Mouse (Mus musculus) intestine, embryonic 14.5 days (tissue): ENCODE data around the gene Cdk2. TPM values are rescaled to one million over a fixed set of nuclear protein-coding genes. Genes with fewer than 3 reads are reported as not detected.
"Not testable (repeated sequence)": the region's sequence is repeated elsewhere in the genome, so short reads cannot be mapped to it uniquely, and the experiment has no call there.

Experiments used
- ATAC-seq: fragments of 200-750 bp; cut with Nextera tagmentation; replicated peaks from 2 replicates; pipeline ENCODE4 v1.8.0; 2017; ENCODE audit warnings: low read depth, moderate number of reproducible peaks, moderate TSS enrichment, moderate library complexity; ENCODE audit not compliant: low FRiP score, low TSS enrichment
- DNase-seq: peaks from one replicate; pipeline ENCODE4 v3.0.0-alpha.2; 2018; ENCODE audit warnings: low spot score
- H3K27ac ChIP-seq: fragments of 300-500 bp; sonication (generic); 2 replicates; pipeline ENCODE4 v1.5.1; 2014; ENCODE audit warnings: low read depth, mild to moderate bottlenecking, control low read depth
- H3K27me3 ChIP-seq: fragments of 300-500 bp; sonication (generic); replicated peaks from 2 replicates; pipeline ENCODE4 v1.6.1; 2014; ENCODE audit warnings: low read length, control low read depth; ENCODE audit not compliant: control insufficient read depth, insufficient read depth
- H3K36me3 ChIP-seq: fragments of 300-500 bp; sonication (generic); 2 replicates; pipeline ENCODE4 v1.6.1; 2014; ENCODE audit warnings: low read length, control low read depth; ENCODE audit not compliant: control insufficient read depth, insufficient read depth
- H3K4me1 ChIP-seq: fragments of 300-500 bp; sonication (generic); replicated peaks from 2 replicates; pipeline ENCODE4 v1.6.1; 2014; ENCODE audit warnings: low read length, control low read depth, mixed read lengths; ENCODE audit not compliant: control insufficient read depth, insufficient read depth
- H3K4me2 ChIP-seq: fragments of 300-500 bp; sonication (generic); 2 replicates; pipeline ENCODE4 v1.6.1; 2014; ENCODE audit warnings: low read length
- H3K4me3 ChIP-seq: fragments of 300-500 bp; sonication (generic); 2 replicates; pipeline ENCODE4 v1.5.1; 2014; ENCODE audit warnings: low read depth, low read length, control low read depth, mixed read lengths
- H3K9ac ChIP-seq: fragments of 300-500 bp; sonication (generic); 2 replicates; pipeline ENCODE4 v1.6.1; 2014; ENCODE audit warnings: mild to moderate bottlenecking, low read length
- H3K9me3 ChIP-seq: fragments of 300-500 bp; sonication (generic); 2 replicates; pipeline ENCODE4 v1.6.1; 2016; ENCODE audit warnings: low read length, control low read depth; ENCODE audit not compliant: control insufficient read depth
- WGBS: fragments of 180-500 bp; shearing (Covaris S2); extraction: QIAGEN DNeasy Blood & Tissue Kit; methylation state at CpG from one replicate; pipeline ENCODE4 v1.1.7; 2014; 5-methylcytosine and 5-hydroxymethylcytosine counted together
- polyA plus RNA-seq: library from polyadenylated mRNA; unstranded; fragments of >200 nt; fragmentation: Nextera tagmentation; extraction: Ambion mirVana; gene quantifications from 2 replicates; pipeline ENCODE4 v1.2.1, GENCODE M21; 2014

Gene Cdk2
- polyA plus RNA-seq, 1 experiment from 2014 or later = 89.0 TPM

DNA sequence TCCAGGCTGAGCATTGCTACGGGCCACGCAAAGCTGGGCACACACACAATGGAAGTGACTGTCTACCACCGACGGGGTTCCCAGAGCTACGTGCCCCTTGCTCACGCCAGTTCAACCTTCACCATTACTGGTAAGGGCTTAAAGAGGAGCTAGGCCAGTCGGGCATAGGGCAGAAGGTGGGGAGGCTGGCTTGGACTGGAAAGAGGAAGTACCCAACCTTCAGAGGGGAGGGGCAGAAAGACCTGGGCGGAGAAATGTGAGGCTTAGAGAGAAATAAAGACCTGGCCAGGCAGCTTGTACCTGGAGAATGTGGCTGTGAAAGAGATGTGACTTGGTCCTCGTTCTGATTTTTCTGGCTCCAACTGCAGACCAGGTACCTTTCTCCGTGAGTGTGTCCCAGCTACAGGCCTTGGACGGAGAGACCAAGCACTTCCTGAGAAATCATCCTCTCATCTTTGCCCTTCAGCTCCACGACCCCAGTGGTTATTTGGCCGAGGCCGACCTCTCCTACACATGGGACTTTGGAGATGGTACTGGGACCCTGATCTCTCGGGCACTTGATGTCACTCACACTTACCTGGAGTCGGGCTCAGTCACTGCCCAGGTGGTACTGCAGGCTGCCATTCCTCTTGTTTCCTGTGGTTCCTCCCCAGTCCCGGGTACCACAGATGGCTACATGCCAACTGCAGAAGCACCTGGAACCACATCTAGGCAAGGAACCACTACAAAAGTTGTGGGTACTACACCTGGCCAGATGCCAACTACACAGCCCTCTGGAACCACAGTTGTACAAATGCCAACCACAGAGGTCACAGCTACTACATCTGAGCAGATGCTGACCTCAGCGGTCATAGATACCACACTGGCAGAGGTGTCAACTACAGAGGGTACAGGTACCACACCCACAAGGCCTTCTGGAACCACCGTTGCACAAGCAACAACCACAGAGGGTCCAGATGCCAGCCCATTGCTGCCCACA is 11.0 kb upstream of the Cdk2 start:
- Histone ChIP-seq H3K27ac (no peak overlapping the region), H3K36me3 (no peaks in the 10 kb centered on the region), H3K4me1 (no peaks in the 10 kb centered on the region), H3K9me3 (no peaks in the 10 kb centered on the region), H3K9ac (no peak overlapping the region), H3K4me2 (no peak overlapping the region), H3K4me3 (no peak overlapping the region), H3K27me3 (no peaks in the 10 kb centered on the region)
- 86% methylated on average over 19 of the region's 19 CpGs for WGBS
- DNase-seq = no peak
- ATAC-seq = no peak

DNA sequence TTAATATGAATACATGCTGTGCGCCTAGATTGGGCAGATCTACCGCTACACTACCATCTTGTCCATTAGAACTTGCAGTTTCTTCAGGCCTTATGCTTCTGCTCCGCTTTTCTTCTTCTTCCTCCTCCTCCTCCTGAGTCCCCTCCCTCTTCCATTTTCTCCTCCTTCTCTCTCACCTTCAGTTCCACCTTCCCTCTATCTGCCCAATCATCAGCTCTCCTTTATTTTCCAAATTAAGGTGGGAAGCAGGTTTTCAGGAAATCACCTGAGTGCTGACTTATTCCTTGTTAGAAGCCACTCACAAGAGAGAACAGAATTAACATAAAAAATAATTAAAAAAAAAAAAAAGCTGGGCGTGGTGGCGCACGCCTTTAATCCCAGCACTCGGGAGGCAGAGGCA is 6.5 kb upstream of the Cdk2 start:
- H3K4me1 ChIP-seq, H3K36me3 ChIP-seq, H3K9me3 ChIP-seq, H3K4me2 ChIP-seq, DNase-seq, H3K27me3 ChIP-seq, H3K9ac ChIP-seq, H3K4me3 ChIP-seq, H3K27ac ChIP-seq, ATAC-seq: not testable (repeated sequence)
- WGBS = 92% methylated on average over 7 of the region's 7 CpGs

DNA sequence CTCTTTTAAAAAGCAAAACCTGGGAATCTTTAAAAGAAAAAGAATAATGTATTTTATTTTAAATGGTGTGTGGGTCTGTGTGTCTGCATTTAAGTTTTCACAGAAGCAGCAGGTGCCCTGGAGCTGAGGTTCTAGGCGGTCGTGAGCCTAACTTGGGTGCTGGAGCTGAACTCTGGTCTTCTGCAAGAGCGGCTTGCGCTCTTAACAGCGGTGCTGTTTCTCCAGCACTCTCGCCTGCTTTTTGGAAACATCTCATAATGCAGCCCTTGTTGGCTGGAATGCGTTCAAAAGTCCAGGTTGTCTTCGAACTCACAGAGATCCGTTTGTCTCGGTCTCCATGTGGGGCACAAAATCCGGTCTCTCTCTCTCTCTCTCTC is 474 bp upstream of the Cdk2 start:
- Histone ChIP-seq H3K4me2 (peak overlapping the region; percentile 77), H3K36me3 (peaks cover 27% of the 10 kb centered on the region), H3K4me1 (peaks cover 18% of the 10 kb centered on the region), H3K27ac (peak overlapping the region; percentile 98), H3K9ac (peak overlapping the region; percentile 89), H3K9me3 (no peaks in the 10 kb centered on the region), H3K4me3 (peak overlapping the region; percentile 87), H3K27me3 (no peaks in the 10 kb centered on the region)
- 11% methylated on average over 11 of the region's 11 CpGs for WGBS
- ATAC-seq (peak; percentile 22), DNase-seq (peak; percentile 64)

DNA sequence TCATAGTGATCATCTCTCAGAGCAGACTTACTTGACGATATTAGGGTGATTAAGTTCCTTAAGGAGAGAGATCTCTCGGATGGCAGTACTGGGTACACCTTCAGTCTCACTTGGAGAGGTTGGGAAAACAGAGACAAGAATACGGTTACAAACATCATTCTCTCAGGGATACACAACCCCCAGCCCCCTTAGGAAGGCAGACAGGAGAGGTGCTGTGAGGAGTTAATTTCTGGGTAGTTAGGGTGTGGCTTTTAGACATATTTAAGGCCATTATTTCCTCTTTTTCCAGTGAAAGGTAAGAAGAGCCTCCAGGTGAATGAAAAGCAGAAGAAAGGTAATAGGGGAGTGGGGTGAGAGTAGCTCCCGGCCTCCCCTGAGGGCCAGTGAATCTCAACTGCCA is 936 bp downstream of the Cdk2 start, which contains the start of gene Pmel:
Pmel (plus strand) TSS at position 301 of the 400 bp plus-strand sequence.
- no peak for ATAC-seq
- Histone ChIP-seq H3K36me3 (peaks cover 41% of the 10 kb centered on the region), H3K9me3 (no peaks in the 10 kb centered on the region), H3K4me1 (peaks cover 18% of the 10 kb centered on the region), H3K27me3 (no peaks in the 10 kb centered on the region), H3K9ac (peak within 1 kb of the TSS; percentile 89), H3K4me3 (peak within 1 kb of the TSS; percentile 87), H3K27ac (peak within 1 kb of the TSS; percentile 98), H3K4me2 (peak within 1 kb of the TSS; percentile 77)
- 13% methylated on average over 4 of the region's 4 CpGs for WGBS
- no peak for DNase-seq

DNA sequence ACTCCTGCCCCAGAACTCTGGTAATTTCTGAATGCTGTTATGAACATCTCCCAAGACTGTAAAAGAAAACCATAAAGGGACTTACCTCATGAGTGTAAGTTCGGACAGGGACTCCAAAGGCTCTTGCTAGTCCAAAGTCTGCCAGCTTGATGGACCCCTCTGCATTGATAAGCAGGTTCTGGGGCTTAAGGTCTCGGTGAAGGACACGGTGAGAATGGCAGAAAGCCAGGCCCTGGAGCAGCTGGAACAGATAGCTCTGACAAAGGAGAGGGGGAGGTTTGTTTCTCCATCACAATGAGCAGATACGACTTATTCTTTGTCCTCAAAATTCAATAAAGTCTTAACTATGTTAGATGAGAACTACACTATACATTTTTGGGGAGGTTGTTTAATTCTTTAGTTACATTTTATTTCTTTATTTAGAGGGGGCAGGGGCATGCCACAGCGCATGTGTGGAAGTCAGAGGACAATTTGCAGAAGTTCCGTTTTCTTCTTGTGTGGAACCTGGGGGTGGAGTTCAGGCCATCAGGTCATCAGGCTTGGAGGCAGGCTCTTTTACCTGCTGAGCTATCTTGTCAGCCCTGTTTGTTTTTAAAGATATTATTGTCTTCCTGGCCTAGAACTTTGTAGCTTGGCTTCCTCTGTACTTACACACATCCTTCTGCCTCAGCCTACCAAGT is 2.4 kb downstream of the Cdk2 start:
- WGBS = 77% methylated on average over 6 of the region's 6 CpGs
- ATAC-seq = no peak

DNA sequence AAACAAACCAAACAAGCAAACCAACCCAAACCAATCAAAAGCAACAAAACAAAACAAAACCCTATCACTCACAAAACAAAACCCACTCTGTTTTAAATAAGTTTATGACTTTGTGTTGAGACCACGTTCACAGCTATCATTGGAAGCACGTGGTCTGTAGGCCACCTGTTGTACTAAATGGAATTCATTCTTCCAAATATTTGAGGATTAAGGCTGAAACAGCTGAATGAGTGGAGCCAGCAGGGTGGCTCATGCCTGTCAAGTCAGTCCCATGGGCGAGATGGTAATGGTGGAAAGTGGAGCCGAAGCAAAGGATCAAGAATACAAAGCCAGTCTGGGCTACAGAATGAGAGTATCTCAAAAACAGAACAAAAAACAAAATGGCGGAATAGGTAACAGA is 4.1 kb downstream of the Cdk2 start:
- DNase-seq (no peak), ATAC-seq (no peak)
- Histone ChIP-seq H3K4me1 (peaks cover 18% of the 10 kb centered on the region), H3K9me3 (no peaks in the 10 kb centered on the region), H3K27me3 (no peaks in the 10 kb centered on the region), H3K27ac (no peak overlapping the region), H3K9ac (no peak overlapping the region), H3K4me2 (no peak overlapping the region), H3K36me3 (peaks cover 53% of the 10 kb centered on the region), H3K4me3 (no peak overlapping the region)
- WGBS = 83% methylated on average over 5 of the region's 5 CpGs

More for the DNA sequence above, 2.4 kb downstream of the Cdk2 start:
- H3K4me1 ChIP-seq = peaks cover 18% of the 10 kb centered on the region
- H3K27me3 ChIP-seq = no peaks in the 10 kb centered on the region
- H3K36me3 ChIP-seq = peaks cover 53% of the 10 kb centered on the region
- H3K27ac ChIP-seq = no peak overlapping the region
- H3K9ac ChIP-seq = no peak overlapping the region
- no peak overlapping the region for H3K4me3 ChIP-seq
- H3K4me2 ChIP-seq = no peak overlapping the region
- no peaks in the 10 kb centered on the region for H3K9me3 ChIP-seq
- no peak for DNase-seq

DNA sequence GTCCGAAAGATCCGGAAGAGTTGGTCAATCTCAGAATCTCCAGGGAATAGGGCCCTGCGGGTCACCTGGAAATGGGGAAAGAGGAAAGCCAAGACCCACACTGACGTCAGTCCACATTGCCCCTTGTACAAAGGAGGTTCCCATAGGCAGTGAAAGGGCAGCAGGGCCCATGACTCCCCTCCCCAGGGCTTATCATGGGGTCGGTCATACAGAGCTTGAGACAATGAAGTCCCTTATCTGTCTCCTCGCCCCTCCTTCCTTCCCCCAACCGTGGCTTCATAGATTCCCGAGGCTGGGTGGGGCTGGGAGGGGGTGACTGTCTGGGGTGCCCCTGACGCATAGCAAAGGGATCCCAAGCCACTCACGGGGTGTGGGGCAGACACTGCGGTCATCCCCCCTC is 5.2 kb downstream of the Cdk2 start:
- ATAC-seq = no peak
- no peak overlapping the region for H3K27ac ChIP-seq
- no peak overlapping the region for H3K4me3 ChIP-seq
- H3K27me3 ChIP-seq = no peaks in the 10 kb centered on the region
- H3K9me3 ChIP-seq = no peaks in the 10 kb centered on the region
- peaks cover 18% of the 10 kb centered on the region for H3K4me1 ChIP-seq
- no peak overlapping the region for H3K4me2 ChIP-seq
- no peak overlapping the region for H3K9ac ChIP-seq
- WGBS = 73% methylated on average over 11 of the region's 11 CpGs
- no peak for DNase-seq
- peaks cover 53% of the 10 kb centered on the region for H3K36me3 ChIP-seq

DNA sequence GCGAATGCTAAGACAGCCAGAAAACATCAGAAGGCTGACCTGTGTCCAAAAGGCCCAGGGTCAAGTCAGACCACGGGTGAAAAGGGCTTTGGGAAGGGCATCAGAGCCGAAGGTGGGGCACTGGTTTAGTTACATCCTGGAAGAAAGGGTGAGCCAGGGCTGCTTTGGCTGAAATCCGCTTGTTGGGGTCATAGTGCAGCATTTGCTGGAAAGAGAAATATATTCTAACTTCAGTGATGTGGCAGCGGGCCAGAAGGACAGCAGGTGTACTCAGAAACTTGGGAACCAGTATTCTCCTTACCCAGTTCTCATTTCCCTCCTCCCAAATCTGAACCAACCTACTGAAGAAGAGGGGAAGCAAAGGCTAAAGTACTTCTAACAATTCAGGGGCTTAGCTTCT is 5.8 kb downstream of the Cdk2 start:
- ATAC-seq (no peak), DNase-seq (no peak)
- Histone ChIP-seq H3K27ac (no peak overlapping the region), H3K4me1 (peaks cover 21% of the 10 kb centered on the region), H3K9me3 (no peaks in the 10 kb centered on the region), H3K4me2 (no peak overlapping the region), H3K36me3 (peaks cover 53% of the 10 kb centered on the region), H3K9ac (no peak overlapping the region), H3K27me3 (no peaks in the 10 kb centered on the region), H3K4me3 (no peak overlapping the region)
- 86% methylated on average over 5 of the region's 5 CpGs for WGBS
